Mouse (Mus musculus) cortical plate, adult 2 months (tissue): ENCODE measurements around the gene Tent5b.

Source experiments
- CTCF ChIP-seq: fragments of 200-500 bp; IDR thresholded peaks from 2 replicates; pipeline ENCODE4 v1.5.1; 2011; ENCODE audit warnings: mild to moderate bottlenecking, control low read depth, low read length; ENCODE audit not compliant: insufficient read depth; ENCODE audit errors: extremely low read depth
- POLR2A ChIP-seq: fragments of 200-500 bp; IDR thresholded peaks from 2 replicates; pipeline ENCODE4 v1.6.1; 2011; ENCODE audit warnings: mild to moderate bottlenecking, low read length, control low read depth; ENCODE audit not compliant: insufficient read depth; ENCODE audit errors: extremely low read depth

- TF ChIP-seq CTCF (no peak), POLR2A (no peak)
Measured at GRCm38 (mm10) chr4:133493895-133494294, 14.0 kb downstream of the Tent5b start.
